Mouse (Mus musculus) kidney, postnatal 25 days (tissue): ENCODE results near the gene Ces1a.

Experiments
- DNase-seq, 2 experiments: peaks; one replicate each; pipeline ENCODE4 v3.0.0; 2021; ENCODE audit warnings: mixed read lengths in 2 of 2

Gene Ces1a

DNA sequence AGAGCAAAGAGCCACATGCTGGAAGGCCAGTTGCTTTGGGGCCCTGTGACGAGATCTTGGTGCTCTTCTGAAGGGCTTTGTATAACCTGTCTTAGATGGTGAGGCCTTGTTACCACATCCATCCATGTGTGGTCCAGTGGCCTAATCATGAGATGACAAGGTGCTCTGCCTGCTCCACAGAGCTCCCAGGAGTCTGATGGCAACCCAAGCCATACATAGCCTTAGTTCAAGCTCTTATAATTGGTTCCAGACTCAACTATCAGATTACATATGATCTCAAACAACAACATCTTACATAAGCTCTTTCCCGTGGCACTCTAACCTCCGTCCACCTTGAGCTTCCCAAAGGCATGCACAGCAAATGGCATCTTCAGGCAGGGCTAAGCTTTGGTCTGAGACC lies at the start of gene Ces1a:
TSS of gene Ces1a (minus strand) at position 101 of the 400 bp plus-strand sequence.
- no peak for DNase-seq

DNA sequence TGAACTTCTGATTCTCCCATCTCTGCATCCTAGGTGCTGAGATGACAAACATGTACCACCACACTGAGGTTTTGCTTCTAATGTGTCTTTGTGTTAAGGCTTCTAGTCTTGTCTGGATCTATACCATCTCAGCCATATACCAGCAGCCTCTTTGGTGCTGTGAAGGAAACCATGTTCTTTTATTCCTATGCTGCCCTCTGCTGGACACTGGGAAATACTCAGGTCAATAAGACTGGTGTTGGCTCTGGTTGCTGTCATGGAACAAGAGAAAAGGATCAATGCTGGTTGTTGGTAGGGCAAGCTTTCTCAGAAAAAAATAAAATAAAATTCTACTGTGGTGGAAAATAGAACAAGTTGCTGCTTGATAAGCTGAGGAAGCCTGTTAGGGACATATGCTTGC lies 47.4 kb upstream of the Ces1a start:
- peak in 1 of 2 experiments; percentile 54 for DNase-seq

DNA sequence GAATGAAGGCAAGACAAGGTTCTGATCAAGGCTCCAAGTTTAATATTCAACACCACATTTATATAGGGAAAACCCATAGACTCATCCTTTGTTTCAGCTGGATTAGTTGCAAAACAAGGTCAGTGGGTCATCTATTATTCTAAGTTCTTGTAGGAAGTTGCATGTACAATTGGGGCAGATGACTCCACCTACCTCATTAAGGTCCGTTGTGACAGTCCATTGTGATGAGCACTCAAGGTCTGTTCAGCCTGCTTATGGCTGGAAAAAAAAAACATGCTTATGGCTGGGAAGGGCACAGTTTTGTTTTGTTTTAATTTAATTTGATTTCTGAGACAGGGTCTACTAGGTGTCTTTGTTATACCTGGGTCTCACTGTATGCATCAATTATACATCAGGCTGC lies 43.3 kb upstream of the Ces1a start:
- DNase-seq = no peak

DNA sequence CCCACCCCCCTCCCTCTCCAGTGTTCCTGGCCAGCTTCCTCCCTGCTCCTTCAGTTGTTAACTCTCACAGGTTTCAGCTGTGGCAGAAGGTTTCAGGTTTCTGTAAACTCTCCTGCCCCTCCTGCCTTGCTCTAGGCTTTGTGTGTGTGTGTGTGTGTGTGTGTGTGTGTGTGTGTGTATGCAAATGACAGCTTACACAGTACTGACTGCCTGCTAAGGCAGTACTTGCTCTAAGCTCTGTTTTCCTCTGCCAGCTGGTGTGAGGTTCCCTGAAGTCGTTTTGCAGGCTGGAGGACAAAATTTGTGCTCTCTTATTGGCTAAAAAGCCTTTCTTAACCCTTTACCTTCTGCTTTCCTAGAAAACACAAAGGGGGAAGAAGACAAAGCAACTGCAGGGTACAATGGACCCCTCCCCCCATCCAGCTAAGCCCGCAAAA lies 40.7 kb upstream of the Ces1a start:
- no peak for DNase-seq

DNA sequence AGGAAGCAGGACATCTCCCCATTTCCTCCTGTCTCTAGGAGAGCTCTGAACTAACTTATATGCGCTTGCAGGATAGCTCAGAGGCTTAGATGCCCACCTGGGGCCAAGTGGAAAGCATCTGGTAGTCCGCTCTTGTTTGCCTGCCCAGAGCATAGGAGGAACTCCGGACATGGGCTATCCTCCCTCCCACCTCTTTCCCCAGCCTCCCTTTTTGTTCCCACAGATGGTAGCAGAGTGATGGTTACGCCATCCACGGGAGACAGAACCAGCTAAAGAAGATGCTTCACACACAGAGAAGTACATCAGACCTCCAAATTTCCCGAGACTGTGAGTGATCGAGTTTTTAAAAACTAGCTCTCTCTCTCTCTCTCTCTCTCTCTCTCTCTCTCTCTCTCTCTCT lies 40.2 kb upstream of the Ces1a start:
- no peak for DNase-seq

DNA sequence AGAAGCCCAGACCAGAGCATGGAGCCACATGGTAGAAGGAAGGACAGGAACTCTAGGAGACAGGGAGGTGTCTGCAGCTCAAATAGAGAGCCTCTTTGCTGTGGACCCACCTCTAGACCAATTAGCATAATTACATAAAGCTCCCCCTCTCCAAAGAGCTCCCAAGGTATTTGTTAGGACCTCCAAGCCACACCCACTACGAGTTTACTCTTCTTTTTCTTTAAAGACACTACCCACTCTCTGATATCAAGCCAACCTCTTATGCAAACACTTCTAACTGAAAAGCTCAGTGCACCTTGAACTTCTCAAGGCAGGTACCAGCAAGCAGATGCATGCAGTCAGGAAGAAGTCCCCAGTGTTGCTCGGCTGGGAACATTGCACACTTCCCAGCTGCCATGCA lies 31.9 kb upstream of the Ces1a start, which contains the start of gene Ces1b:
TSS of gene Ces1b (minus strand) at position 131 of the 400 bp plus-strand sequence.
- no peak for DNase-seq

DNA sequence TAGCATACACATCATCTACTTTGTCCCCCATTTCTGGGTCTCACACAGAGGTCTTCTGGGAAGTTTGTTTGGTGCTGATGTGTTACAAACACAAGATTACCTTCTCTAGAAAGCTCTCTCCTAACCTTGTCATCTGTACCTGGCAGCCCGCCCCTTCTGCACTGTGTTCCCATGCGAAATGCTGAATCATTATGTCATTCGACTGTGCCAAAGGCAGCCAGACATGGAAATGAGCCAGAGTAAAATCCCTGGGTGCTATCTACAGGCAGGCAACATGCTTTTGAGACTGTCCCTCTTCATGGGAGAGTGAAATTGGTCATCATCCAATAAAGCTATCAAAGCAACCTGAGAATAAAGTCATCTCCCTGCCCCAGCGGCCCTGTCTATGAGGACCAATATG lies 27.3 kb upstream of the Ces1a start:
- peak in 1 of 2 experiments; percentile 2 for DNase-seq

DNA sequence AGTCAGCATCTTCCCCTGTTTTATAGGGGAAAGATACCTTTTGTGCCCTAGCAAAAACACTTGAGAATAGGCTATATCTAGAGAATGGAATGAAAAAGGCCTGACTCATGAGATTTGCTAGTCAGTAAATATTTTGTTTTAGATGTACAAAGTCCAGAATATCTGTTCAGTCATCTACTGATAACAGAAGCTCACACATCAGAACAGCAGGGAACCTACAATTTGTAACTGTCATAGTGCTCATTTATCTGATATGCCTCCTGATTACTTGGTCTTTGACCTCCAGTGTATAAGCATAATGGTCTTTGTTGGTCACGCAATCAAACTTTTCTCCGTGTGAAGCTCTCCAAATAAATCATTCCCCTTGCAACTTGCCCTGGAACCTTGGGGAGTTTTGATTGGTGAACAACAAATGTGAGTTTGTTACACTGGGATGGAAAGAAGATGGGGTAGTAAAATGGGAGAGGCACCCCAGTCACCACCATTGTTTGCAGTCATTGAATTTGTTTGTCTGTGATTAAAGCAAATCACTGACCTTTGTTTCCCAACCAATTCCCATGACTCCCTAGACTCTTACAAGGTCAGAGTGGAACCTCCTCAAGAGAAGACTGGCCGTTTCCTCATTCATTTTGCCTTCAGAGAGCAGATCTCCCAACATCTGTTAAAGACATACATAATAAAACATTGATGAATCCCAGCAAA lies 15.6 kb upstream of the Ces1a start:
- DNase-seq = no peak

DNA sequence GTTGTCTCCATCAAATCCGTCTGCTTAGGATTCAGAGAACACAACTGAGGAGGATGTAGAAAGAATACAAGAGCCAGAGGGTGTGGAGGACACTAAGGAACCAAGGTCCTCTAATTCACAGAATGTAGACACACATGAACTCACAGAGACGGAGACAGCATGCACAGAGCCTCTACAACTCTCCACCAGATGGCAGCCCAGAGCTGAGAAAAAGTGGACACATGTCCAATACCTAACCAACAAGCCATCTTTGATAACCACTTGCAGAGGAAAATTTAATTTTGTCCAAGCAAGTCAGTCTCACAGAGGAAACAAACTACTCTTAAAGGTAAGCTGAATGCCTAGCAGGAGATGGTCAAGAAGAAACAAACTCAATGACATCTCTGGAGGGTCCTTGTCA lies 11.2 kb upstream of the Ces1a start:
- peak; percentile 42 to 76 for DNase-seq

DNA sequence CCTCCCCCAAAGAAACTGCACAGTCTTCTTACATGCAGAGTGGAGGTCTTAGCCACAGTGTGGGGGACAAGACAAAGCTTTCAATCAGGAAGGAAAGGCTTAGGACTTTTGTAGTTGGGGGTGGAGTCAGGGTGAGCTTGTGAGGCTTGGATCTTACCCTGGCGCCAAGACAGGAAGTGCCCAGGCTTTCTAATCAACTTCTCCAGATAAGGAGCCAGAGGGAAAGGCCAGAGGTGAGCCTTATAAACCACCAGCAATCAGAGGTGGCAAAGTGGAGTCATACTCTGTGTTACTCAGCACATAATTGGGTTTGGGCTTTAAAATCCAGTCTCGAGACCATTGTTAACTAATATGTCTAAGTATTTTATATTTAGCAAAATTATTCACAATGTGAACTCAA lies 7.2 kb upstream of the Ces1a start:
- DNase-seq = no peak

DNA sequence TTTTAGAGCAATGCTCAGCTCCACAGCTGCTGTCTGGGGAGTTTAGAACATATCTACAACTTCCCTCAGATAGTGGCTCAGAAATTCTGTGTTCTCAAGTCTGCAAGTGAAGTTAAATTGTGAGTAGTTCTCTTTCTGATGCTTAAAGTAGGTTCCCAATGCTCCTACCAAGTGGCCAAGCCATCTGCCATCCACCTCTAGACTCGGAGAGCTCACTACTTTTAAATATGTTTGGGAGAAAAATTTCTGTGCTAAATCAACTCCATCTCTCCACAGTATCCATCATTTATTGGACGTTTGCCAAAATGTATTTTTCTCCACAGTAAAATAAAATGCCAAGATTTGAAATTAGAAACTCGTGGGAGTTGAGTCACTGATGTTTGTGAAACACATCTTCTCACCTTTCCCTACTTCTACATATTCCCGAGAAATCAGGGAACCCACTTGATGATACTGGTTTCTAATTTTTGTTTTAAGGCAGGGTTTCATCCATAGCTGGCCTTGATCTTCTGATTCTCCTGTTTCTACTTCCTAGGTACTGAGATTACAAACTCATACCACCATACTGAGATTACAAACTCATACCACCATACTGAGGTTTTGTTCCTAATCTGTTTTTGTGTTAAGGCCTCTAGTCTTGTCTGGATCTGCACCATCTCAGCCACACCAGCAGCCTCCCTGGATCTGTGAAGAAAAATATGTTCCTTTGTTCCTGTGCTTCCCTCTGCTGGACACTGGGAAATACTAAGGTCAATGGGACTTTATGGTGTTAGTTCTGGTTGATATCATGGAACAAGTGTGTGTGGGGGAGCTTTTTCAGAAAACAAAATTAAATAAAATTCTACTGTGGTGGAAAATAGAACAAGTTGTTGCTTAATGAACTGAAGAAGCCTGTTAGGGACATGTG lies 771 bp upstream of the Ces1a start:
- DNase-seq = no peak

DNA sequence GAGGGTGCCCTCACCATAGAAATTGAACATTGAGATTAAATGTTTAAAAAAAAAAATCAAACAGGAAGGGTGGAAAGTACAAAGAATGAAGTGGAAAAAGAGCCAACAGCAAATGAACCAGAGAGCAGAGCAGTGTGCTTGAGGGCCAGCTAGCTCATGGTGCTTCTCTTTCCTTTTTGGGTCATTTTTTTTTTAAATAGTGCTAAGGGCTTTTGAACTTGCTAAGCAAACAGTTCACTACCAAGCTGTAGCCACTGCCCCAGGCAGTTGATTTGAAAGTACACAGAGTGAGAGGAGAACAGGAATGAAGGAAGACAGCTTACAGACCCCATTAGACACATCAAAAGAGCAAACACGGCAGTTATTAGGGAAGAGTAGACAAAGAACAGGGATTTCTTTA lies 4.9 kb downstream of the Ces1a start:
- no peak for DNase-seq

DNA sequence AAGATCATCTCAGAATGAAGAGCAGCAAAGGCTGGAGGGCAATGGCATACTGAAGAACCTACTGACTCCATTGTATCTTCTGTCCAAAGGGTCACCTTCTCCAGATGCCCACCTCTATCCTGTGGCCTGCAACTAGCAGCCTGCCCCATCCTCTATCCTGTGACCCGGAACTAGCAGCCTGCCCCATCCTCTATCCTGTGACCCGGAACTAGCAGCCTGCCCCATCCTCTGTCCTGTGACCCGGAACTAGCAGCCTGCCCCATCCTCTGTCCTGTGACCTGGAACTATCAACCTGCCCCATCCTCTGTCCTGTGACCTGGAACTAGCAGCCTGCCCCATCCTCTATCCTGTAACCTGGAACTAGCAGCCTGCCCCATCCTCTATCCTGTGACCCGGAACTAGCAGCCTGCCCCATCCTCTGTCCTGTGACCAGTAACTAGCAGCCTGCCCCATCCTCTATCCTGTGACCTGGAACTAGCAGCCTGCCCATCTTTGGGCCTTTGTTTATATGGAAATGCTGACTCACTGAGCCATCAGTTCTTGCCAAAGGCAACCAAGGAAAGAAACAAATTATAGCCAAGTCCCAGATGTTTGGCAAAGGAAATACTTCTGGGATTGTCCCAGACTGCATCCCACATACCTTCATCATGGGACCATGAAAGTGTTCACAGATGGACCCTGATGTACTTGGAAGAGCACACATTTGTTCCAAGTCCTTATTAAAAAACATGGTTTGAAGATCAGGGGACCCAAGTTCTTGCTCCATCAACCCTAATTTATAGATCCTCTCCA lies 7.0 kb downstream of the Ces1a start:
- peak in 1 of 2 experiments; percentile 60 for DNase-seq

DNA sequence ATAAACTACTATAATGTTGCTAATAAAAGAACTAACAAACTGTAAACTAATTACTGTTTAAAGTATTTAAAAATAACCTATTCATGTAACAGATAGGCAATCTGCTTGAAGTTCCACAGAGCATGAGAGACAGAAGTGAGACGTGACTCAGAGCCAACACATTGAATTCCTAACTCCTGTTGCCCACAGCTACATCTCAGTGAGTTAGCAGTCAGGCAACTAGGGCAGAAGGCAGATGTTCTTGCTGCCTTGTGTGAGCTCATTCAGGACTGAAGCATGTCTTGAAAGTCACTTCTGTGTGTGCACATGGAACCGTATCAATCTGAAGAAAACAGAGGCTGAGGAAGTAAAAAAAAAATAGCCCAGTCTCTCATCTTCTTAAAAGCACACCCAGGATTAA lies 7.7 kb downstream of the Ces1a start:
- DNase-seq = no peak

DNA sequence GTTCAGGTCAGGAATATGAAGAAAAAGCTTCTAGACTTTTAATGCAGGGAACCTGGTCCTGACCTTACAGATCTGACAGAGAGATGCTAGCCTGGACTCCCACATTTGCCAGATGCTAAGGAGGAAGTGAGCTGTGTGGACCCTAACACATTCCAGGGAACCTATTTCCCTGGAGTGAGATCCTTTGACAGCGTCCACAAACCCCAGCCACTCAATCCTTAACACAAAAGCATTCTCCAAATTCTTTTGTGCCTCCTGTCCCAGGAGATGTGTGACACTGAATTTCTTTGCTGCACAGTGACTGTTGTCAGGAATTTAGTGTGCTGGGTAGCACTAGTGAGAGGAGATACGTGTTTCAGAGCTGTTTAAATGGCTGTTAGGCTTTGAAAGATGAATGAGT lies 9.2 kb downstream of the Ces1a start:
- no peak for DNase-seq

DNA sequence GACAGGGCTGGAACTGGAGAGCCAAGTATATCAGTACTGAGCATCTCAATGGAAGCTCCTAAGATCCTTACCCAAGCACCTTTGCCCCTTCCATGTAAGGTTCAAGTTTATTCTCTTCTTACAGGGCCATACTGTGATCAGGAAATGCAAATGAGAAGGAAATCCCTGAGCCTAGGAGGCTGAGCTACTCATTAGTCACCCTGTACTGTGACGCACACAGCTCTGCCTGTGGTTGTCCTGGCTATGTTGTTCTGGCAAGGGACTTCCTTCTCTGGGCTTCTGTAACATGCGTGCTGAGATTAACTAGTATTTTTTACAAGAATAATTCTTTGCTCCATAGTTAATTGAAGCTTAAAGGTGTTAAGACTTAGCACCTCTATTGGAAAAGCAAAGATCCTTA lies 17.3 kb downstream of the Ces1a start:
- DNase-seq = no peak

DNA sequence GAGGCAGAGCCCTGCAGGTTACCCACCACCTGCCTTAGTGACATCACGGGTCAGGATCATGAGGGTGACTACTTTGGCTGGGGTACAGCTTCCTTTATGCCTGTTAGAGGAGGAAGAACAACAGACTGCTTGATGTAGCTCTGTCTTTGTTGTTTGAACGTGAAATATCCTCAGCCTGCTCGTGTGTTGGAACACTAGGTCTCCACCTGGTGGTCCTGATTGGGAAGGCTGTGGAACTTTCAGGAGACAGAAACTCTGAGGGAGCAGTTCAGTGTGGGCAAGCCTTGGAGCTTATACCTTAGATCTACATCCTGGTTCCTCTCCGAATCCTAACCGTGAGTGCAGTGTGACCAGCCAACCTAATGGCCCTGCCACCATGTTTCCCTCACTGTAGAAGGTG lies 26.3 kb downstream of the Ces1a start:
- DNase-seq = no peak

DNA sequence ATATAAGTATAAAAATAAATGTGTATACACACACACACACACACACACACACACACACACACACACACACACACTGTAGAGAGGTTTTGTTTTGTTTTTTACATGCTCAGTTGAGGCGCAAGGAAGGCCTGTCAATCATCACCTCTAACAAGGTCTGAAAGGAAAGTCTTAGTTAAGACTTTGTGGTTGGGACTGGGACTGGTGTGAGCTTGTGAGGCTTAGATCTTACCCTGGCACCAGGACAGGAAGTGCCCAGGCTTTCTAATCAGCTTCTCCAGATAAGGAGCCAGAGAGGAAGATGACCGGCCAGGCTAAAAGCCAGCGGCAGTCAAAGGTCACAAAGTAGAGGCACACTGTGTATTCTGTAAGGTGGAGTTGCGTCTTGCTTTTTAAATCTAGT lies 33.7 kb downstream of the Ces1a start:
- DNase-seq = no peak

DNA sequence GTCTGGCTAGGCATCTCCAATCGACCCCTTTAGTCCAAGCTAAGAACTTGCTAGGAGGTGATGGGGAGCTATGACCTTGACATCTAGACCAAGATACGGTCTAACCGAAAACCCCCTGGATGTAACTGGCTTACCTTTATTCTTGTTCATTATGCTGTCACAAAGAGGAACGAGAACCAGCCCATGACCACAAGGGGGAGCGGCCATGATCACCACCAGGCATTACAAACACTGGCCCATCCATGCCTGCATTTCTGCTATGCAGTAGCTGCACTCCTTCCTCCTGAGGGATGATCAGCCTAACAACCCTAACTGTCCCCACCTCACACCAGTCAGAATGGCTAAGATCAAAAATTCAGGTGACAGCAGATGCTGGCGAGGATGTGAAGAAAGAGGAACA lies 35.8 kb downstream of the Ces1a start:
- DNase-seq = peak in 1 of 2 experiments; percentile 24

DNA sequence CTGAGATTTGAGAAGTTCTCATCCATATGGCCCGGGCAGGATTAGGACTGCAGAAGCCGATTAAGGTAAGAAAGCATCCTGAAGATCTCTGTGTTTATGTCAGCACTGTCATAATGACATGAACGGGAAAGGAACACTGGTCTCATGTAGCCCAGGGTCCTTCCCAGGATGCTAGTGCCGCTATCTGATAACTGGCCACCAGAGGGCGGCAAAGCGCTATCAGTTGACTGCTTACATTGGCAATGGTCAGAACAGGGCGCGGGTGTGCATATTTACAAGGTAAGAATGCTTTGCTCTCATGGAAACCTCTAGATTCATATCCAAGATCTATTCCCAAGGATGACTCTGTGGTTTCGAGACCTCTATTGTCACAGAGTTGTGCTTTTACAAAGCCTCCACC lies 36.6 kb downstream of the Ces1a start:
- DNase-seq = peak; percentile 76 to 92

DNA sequence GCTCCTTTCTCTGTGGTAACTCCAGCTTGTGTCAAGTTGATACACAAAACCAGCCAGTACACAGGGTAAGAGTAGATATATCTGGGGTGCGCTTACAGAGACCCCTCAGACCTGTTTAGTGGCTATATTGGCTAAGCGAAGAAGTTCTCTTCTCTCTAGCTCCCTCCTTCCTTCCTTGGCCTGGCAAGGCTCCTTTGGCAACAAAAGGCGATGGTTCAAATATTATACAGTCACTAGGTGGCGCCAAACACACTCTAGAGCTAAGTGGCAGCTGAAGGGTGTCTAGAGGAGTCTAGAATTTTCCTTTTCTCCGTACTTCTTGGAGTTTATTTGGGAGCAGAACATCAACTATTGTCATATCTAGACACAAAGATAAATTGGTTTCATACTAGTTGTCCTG lies 37.7 kb downstream of the Ces1a start:
- DNase-seq = peak in 1 of 2 experiments; percentile 63

DNA sequence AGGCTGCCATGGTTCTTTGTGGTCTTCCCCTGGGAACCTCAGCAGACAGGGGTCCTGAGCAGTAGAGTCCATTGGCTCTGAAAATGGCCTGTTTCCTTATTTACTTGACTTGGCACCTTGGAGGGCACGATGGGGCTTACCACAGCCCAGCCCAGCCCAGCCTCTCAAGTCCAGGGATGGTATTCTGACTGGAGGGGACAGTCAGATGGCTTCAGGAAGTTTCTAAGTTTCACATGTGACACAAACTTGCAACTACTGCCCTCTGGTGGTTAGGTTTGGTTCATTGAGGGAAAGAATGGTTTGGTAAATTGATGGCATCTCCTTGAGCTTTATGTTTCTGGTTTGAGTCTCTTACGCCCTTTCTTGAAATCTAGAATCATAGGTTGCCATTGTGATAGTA lies 49.4 kb downstream of the Ces1a start:
- DNase-seq = peak in 1 of 2 experiments; percentile 66

DNA sequence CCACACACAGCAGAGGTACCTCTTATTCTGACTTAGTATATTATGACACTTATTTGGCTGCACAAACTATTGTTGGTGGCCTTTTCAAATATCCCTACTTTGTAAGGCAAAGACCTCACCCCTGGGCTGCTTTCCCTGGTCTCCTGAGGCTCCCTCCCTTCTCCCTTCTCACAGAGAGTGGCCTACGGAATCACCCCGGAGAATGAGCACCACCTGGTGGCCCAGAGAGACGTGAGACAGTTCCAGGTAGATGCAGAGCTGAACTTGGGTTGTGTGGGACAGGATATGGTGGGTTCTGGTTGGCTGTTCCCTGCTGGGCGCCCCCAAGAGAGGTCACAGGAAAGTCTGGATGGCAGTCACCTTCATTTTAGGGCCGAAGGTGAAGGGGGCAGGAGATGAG lies 51.2 kb downstream of the Ces1a start:
- DNase-seq = peak; percentile 48 to 60
